Mouse (Mus musculus): ENCODE measurements at regions not wholly inside any gene's neighbourhood (a gene's known extent, or its start where the extent isn't known, plus 50 kb on each side); places are given as distances from the start of the nearest gene placed in this dataset.

GRCm38 (mm10) chr9:87453261-87453660, 197.9 kb upstream of the Cep162 start:
- in situ Hi-C loops (cut with MboI, MseI): loop anchor here (25.0 kb wide), 2 partner anchors 759 to 1816 kb away; no protein-coding TSS in a partner anchor

GRCm38 (mm10) chr9:87452571-87452970, 197.2 kb upstream of the Cep162 start:
- in situ Hi-C loops (cut with MboI, MseI): loop anchor here (25.0 kb wide), 2 partner anchors 760 to 1815 kb away; no protein-coding TSS in a partner anchor

- in situ Hi-C loops (cut with MboI, MseI): no loop called here
Measured at GRCm38 (mm10) chr9:87443467-87444235, 188.3 kb upstream of the Cep162 start.

GRCm38 (mm10) chr9:87432072-87432471, 176.7 kb upstream of the Cep162 start:
- in situ Hi-C loops (cut with MboI, MseI): no loop called here

GRCm38 (mm10) chr9:87431523-87431922, 176.2 kb upstream of the Cep162 start:
- in situ Hi-C loops (cut with MboI, MseI): no loop called here

- in situ Hi-C loops (cut with MboI, MseI): loop anchor here (10.0 kb wide), 1 partner anchor 980 kb away; no protein-coding TSS in a partner anchor
Measured at GRCm38 (mm10) chr9:87425201-87425600, 169.9 kb upstream of the Cep162 start.

- in situ Hi-C loops (cut with MboI, MseI): loop anchor here (10.0 kb wide), 1 partner anchor 984 kb away; no protein-coding TSS in a partner anchor
Measured at GRCm38 (mm10) chr9:87421175-87421574, 165.8 kb upstream of the Cep162 start.

- in situ Hi-C loops (cut with MboI, MseI): loop anchor here (10.0 kb wide), 1 partner anchor 425 kb away; no protein-coding TSS in a partner anchor
Measured at GRCm38 (mm10) chr9:87419376-87419775, 164.0 kb upstream of the Cep162 start.

DNA sequence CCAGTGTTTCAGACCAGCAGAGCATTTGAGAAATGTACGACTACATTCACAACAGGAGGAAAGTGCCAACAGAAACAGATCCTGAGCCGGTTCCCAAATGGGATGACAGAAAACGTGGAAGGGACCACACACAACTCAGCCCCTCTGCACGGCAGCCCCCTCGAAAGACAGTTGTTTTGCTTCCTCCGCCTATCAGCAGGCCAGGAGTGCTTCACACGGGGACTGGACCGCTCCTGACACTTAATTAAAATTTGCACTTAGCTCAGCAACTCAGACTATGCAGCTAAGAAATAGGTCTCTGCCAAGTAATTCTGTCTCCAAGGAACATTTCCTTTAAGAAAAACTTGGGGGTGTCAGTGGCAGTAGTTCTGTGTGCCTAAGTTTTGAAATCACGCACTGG, 157.6 kb upstream of the Cep162 start:
- in situ Hi-C loops (cut with MboI, MseI): loop anchor here (10.0 kb wide), 1 partner anchor 432 kb away; no protein-coding TSS in a partner anchor

- in situ Hi-C loops (cut with MboI, MseI): loop anchor here (10.0 kb wide), 1 partner anchor 434 kb away; no protein-coding TSS in a partner anchor
Measured at GRCm38 (mm10) chr9:87411044-87411443, 155.7 kb upstream of the Cep162 start.

DNA sequence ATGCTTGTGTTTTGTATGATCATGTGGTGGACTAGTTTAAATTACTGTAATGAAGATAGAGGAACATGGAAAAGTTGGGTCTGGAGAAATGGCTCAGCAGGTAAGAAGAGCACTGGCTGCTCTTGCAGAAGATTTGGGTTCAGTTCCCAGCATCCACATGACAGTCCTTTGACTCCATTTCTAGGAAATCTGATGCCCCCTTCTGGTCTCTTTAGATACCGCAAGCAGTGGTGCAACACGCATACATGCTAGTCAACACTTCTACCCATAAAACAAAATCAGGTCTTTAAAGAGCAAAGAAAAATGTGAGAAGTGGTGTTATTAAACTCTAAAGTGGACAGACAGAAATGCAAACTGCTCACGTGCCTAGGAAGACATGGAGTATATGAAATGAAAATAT, 154.4 kb upstream of the Cep162 start:
- in situ Hi-C loops (cut with MboI, MseI): loop anchor here (10.0 kb wide), 1 partner anchor 435 kb away; no protein-coding TSS in a partner anchor

DNA sequence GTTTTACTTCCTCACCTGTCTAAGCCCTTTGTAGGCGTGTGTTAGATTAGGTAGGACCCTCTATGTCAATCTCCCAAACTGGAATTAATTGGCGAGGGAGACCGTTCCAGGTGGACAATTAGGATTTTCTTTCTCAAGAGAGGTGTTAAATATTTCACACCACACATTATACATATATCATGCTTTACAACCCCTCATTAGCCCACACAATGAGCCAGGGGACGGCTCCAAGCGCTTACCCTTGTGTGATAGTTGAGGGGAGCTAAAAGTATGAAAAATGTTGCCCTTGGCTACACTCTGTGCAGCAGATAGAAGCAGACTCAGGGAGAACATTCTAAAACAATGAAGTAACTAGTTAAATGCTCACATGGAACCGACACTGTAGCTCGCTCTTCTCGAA, 153.5 kb upstream of the Cep162 start:
- in situ Hi-C loops (cut with MboI, MseI): no loop called here

GRCm38 (mm10) chr9:87406476-87406875, 151.1 kb upstream of the Cep162 start:
- in situ Hi-C loops (cut with MboI, MseI): no loop called here

DNA sequence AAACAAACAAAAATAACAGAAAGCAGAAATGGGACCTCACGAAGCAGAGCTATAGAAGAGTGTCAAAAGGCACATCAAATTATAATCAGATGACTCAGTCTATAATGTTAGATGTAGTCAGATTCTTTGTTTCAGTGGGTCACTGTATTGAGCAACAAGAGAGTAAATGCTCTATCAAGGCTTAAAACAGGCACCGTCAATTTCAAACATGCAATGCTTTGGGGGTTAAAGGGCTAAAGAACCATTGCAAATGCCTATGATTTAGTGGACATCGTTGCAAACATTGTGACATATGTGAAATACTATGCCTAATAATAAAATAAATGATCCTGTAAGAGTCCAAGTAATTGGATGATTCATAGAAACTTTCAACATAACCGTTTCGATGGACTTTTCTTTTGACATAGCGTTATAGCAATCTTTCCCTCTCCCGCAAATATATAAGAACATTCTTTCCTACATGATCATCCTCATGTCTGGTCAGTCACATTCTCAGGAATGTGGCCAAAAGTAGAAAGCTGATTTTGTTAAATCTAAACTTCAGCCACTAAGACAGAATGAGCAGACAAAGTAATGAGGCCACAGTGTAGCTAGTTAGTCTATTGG, 149.9 kb upstream of the Cep162 start:
- in situ Hi-C loops (cut with MboI, MseI): no loop called here

- in situ Hi-C loops (cut with MboI, MseI): no loop called here
Measured at GRCm38 (mm10) chr9:87402010-87402409, 146.7 kb upstream of the Cep162 start.

- in situ Hi-C loops (cut with MboI, MseI): no loop called here
Measured at GRCm38 (mm10) chr9:87387516-87387915, 132.2 kb upstream of the Cep162 start.

DNA sequence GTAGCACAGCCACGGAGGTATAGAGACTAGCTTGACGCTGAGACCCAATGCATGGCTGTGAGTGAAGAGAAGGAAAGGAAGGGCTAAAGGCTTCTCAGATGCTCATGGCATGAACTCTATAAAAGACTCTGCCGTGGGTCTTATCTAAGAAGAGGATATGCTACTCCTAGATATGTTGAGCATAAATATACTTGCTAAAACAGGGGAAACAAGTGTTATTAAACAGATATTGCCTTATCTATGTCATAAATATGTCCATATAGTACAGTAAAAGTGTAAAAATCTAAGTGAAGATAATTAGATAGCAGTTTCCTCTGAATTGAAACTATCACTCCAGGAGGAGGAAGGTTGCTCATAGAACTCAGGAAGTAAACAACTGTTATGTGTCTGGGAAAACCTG, 128.2 kb upstream of the Cep162 start:
- in situ Hi-C loops (cut with MboI, MseI): no loop called here

DNA sequence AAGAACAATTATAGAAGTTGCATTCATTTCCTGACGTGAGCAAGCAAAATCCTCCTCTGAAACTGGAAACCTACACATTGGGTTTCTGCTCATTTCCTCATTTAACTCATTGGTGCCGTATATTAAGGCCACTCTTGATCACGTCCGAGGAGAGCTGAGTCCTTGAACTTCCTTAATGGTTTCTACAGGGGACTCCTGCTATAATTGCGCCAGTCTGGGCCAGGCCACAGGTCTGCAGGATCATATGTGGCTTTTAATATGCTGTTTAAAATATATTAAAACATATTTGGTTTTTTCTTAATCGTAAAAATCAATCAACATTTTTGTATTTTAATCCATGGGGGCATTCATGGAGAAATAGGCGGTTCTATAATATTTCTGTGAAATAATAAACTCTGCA, 122.6 kb upstream of the Cep162 start:
- in situ Hi-C loops (cut with MboI, MseI): no loop called here

- in situ Hi-C loops (cut with MboI, MseI): no loop called here
Measured at GRCm38 (mm10) chr9:87376731-87377310, 121.5 kb upstream of the Cep162 start.

DNA sequence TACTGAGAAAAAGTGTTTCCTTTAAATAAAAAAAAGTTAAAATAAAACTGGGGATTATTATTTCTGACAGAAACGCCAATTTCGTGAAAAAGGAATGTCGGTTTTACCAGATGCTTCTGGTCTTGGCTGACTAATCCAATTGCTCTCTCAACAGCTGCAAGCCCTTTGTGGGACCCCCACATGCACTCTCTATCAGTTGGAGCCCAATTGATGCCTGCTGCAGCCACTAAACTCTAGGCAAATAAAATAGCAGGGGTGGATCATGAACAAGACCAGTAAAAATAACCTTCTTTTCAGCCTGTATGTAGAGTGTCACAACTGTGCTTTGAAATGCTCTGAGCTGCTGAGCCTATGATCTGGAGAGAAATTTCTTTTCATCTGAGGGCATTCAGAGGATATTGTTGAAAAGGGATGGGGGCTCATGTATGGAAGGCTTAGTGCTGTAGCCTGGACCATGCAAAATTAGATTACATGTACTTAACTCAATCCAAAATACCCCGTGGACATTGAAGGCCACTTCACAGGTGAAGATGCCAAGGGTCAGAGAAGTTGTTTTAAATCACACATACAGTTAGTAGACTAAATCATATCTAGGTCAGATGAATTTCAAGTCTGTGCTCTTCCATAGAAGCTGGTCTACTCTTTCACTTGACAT, 117.0 kb upstream of the Cep162 start:
- in situ Hi-C loops (cut with MboI, MseI): no loop called here

GRCm38 (mm10) chr9:87369059-87369458, 113.7 kb upstream of the Cep162 start:
- in situ Hi-C loops (cut with MboI, MseI): no loop called here

DNA sequence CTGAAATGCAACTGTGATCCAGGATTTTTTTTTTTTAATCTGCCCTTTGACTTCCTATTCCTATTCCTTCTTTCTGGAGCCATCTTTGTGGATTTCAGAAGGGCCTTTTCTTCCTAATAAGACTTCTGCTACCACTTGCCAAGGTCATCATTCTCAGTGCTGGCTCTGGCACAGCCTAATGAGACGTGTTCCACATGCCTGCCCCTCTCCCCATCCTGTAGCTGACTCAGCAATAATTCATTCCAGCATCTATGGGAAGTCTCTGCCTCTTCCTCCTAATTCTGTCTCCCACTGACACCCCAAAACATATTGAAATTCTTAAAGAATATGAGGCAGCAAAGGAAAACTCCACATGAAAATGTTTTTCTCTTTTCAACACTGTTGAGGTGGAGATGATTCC, 91.7 kb upstream of the Cep162 start:
- in situ Hi-C loops (cut with MboI, MseI): loop anchor here (10.0 kb wide), 1 partner anchor 572 kb away; no protein-coding TSS in a partner anchor

Measured in regulatory T cell (primary cell).